Mouse (Mus musculus) heart, embryonic 14.5 days (tissue): ENCODE measurements around the gene Pam. TPM values are rescaled to one million over a fixed set of nuclear protein-coding genes. Genes with fewer than 3 reads are reported as not detected.
"Not testable (repeated sequence)": the region's sequence is repeated elsewhere in the genome, so short reads cannot be mapped to it uniquely, and the experiment has no call there.

Source experiments
- ATAC-seq: fragments of 200-750 bp; cut with Nextera tagmentation; 2 replicates; pipeline ENCODE4 v1.8.0; 2017; ENCODE audit warnings: low read depth, moderate TSS enrichment; ENCODE audit not compliant: insufficient number of reproducible peaks, insufficient read depth, low FRiP score
- H3K27ac ChIP-seq, 2 experiments: fragments of 200-500 bp in 1 of 2; fragments of 300-500 bp in 1 of 2; sonication (generic) in 1 of 2; replicated peaks in 1 of 2; 2 replicates each; pipeline ENCODE4 v1.5.1; 2012 to 2014; ENCODE audit warnings: low read depth in 2 of 2, low read length in 2 of 2, control low read depth in 1 of 2, mild to moderate bottlenecking in 1 of 2, mixed read lengths in 1 of 2; ENCODE audit not compliant: control insufficient read depth in 1 of 2, insufficient read depth in 1 of 2
- H3K27me3 ChIP-seq: fragments of 300-500 bp; sonication (generic); 2 replicates; pipeline ENCODE4 v1.6.1; 2014; ENCODE audit warnings: mild to moderate bottlenecking, low read length, control low read depth; ENCODE audit not compliant: control insufficient read depth, insufficient read depth
- H3K36me3 ChIP-seq: fragments of 300-500 bp; sonication (generic); 2 replicates; pipeline ENCODE4 v1.6.1; 2014; ENCODE audit warnings: mild to moderate bottlenecking, control low read depth, low read length, mixed read lengths; ENCODE audit not compliant: control insufficient read depth, insufficient read depth
- H3K4me1 ChIP-seq, 2 experiments: fragments of 200-500 bp in 1 of 2; fragments of 300-500 bp in 1 of 2; sonication (generic) in 1 of 2; 2 replicates each; pipeline ENCODE4 v1.6.1; 2012 to 2014; ENCODE audit warnings: low read length in 2 of 2, control low read depth in 1 of 2, mixed read lengths in 1 of 2; ENCODE audit not compliant: control insufficient read depth in 2 of 2, insufficient read depth in 2 of 2
- H3K4me2 ChIP-seq: fragments of 300-500 bp; sonication (generic); 2 replicates; pipeline ENCODE4 v1.6.1; 2014; ENCODE audit warnings: mild to moderate bottlenecking, low read length
- H3K4me3 ChIP-seq, 2 experiments: fragments of 200-500 bp in 1 of 2; fragments of 300-500 bp in 1 of 2; sonication (generic) in 1 of 2; 2 replicates each; pipeline ENCODE4 v1.5.1; 2012 to 2014; ENCODE audit warnings: low read length in 2 of 2, mild to moderate bottlenecking in 2 of 2, control low read depth in 1 of 2, low read depth in 1 of 2, moderate library complexity in 1 of 2; ENCODE audit not compliant: control insufficient read depth in 1 of 2, insufficient read depth in 1 of 2
- H3K9ac ChIP-seq: fragments of 300-500 bp; sonication (generic); 2 replicates; pipeline ENCODE4 v1.6.1; 2014; ENCODE audit warnings: mild to moderate bottlenecking, low read length
- H3K9me3 ChIP-seq: fragments of 300-500 bp; sonication (generic); 2 replicates; pipeline ENCODE4 v1.6.1; 2016; ENCODE audit warnings: low read length, control low read depth; ENCODE audit not compliant: control insufficient read depth
- WGBS: fragments of 180-500 bp; shearing (Covaris S2); extraction: QIAGEN DNeasy Blood & Tissue Kit; methylation state at CpG from one replicate; pipeline ENCODE4 v1.1.7; 2014; 5-methylcytosine and 5-hydroxymethylcytosine counted together
- polyA plus RNA-seq: library from polyadenylated mRNA; unstranded; fragments of >200 nt; fragmentation: Nextera tagmentation; extraction: Ambion mirVana; gene quantifications from 2 replicates; pipeline ENCODE4 v1.2.1, GENCODE M21; 2014

Pam gene
- polyA plus RNA-seq, 1 experiment from 2014 or later, result 671 TPM

DNA sequence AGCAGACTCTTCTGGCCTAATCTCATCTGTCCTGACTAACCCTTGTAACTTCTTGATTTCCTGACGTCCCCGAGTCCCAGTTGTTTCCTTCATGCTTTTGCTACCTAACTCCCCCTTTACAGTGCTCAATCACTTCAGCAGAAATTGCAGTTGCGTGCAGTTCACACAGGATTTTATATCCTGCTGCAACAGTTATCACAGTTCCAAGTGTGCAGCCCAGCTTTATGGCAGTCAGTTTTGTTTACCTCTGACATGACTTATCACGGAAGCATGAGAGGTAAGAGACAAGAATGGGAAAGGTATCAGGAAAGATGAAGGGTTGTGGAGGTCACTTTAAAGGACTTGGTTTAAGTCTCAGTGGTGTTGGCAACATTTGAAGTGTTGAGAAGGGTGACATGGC, 125.7 kb downstream of the Pam start:
- peaks cover 2 to 38% of the 10 kb centered on the region in 2 experiments; a peak in 3 of 4 replicates for H3K4me1 ChIP-seq
- no peak for ATAC-seq
- 27% methylated on average over 4 of the region's 4 CpGs for WGBS

GRCm38 (mm10) chr1:97963711-97964110, 131.7 kb downstream of the Pam start:
- H3K4me1 ChIP-seq, result peaks cover 4 to 16% of the 10 kb centered on the region in 2 experiments; a peak in 3 of 4 replicates
- peaks cover 39% of the 10 kb centered on the region for H3K36me3 ChIP-seq
- ATAC-seq, result no peak
- H3K27ac ChIP-seq, result 0 out of 4 replicates have a peak overlapping the region, but pooled peaks of 1 of the 2 experiments have one; percentile 7
- WGBS, result 51% methylated on average over 2 of the region's 2 CpGs
- H3K4me2 ChIP-seq, result no peak overlapping the region
- H3K27me3 ChIP-seq, result no peaks in the 10 kb centered on the region
- H3K4me3 ChIP-seq, result no peak overlapping the region
- no peak overlapping the region for H3K9ac ChIP-seq
- no peaks in the 10 kb centered on the region for H3K9me3 ChIP-seq

More for the DNA sequence above, 125.7 kb downstream of the Pam start:
- Histone ChIP-seq H3K4me3 (no peak overlapping the region), H3K9me3 (no peaks in the 10 kb centered on the region), H3K9ac (no peak overlapping the region), H3K36me3 (peaks cover 68% of the 10 kb centered on the region), H3K27me3 (no peaks in the 10 kb centered on the region), H3K4me2 (no peak overlapping the region), H3K27ac (no peak overlapping the region)

GRCm38 (mm10) chr1:97962134-97962533, 133.3 kb downstream of the Pam start:
- Histone ChIP-seq H3K27ac (no peak overlapping the region), H3K4me2 (no peak overlapping the region), H3K27me3 (no peaks in the 10 kb centered on the region), H3K36me3 (peaks cover 30% of the 10 kb centered on the region), H3K4me1 (peaks cover 4 to 11% of the 10 kb centered on the region in 2 experiments), H3K9ac (no peak overlapping the region), H3K9me3 (no peaks in the 10 kb centered on the region), H3K4me3 (no peak overlapping the region)
- ATAC-seq, result no peak
- 80% methylated on average over 7 of the region's 7 CpGs for WGBS

- H3K9ac ChIP-seq, result no peak overlapping the region
- no peak overlapping the region for H3K27ac ChIP-seq
- H3K4me3 ChIP-seq, result no peak overlapping the region
- ATAC-seq, result no peak
- no peaks in the 10 kb centered on the region for H3K27me3 ChIP-seq
- no peak overlapping the region for H3K4me2 ChIP-seq
- peaks cover 18% of the 10 kb centered on the region for H3K36me3 ChIP-seq
- WGBS, result 87% methylated on average over 3 of the region's 3 CpGs
- no peaks in the 10 kb centered on the region for H3K9me3 ChIP-seq
- H3K4me1 ChIP-seq, result peaks cover 4 to 14% of the 10 kb centered on the region in 2 experiments
Measured at GRCm38 (mm10) chr1:97960681-97961080, 134.8 kb downstream of the Pam start.

DNA sequence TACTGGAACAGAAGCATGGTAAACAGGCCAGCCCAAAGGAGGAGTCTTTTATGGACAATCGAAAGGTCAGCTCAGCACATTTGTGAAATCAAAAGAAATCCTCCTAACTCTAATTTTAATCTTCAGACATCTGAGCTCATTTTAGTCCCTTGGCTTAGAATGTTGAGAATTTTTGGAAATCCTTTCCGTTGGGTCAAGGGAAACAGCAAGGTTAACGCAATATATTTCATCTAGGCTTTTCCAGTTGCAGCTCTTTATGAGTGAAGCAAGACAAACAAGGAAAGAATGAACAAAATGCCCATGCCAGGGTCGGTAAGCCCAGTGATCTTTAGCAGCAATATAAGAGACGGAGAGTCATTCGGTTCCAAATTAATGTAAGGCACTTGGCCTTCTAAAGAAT, 135.3 kb downstream of the Pam start:
- WGBS, result 91% methylated on average over 6 of the region's 6 CpGs
- H3K4me2 ChIP-seq, result no peak overlapping the region
- H3K36me3 ChIP-seq, result peaks cover 13% of the 10 kb centered on the region
- H3K9ac ChIP-seq, result no peak overlapping the region
- H3K27ac ChIP-seq, result no peak overlapping the region
- ATAC-seq, result no peak
- no peaks in the 10 kb centered on the region for H3K27me3 ChIP-seq
- peaks cover 4 to 13% of the 10 kb centered on the region in 2 experiments for H3K4me1 ChIP-seq
- H3K9me3 ChIP-seq, result no peaks in the 10 kb centered on the region
- no peak overlapping the region for H3K4me3 ChIP-seq

GRCm38 (mm10) chr1:97958759-97959158, 136.7 kb downstream of the Pam start:
- Histone ChIP-seq H3K27me3 (no peaks in the 10 kb centered on the region), H3K4me3 (no peak overlapping the region), H3K9me3 (no peaks in the 10 kb centered on the region), H3K4me1 (peaks cover 4 to 9% of the 10 kb centered on the region in 2 experiments), H3K4me2 (no peak overlapping the region), H3K36me3 (peaks cover 6% of the 10 kb centered on the region), H3K27ac (no peak overlapping the region), H3K9ac (no peak overlapping the region)
- no peak for ATAC-seq
- WGBS, result 91% methylated on average over 4 of the region's 4 CpGs

- H3K4me1 ChIP-seq, H3K4me3 ChIP-seq, H3K36me3 ChIP-seq, H3K9me3 ChIP-seq, H3K9ac ChIP-seq, ATAC-seq, H3K4me2 ChIP-seq, H3K27me3 ChIP-seq, H3K27ac ChIP-seq: not testable (repeated sequence)
- WGBS, result 86% methylated on average over 17 of the region's 17 CpGs
Measured at GRCm38 (mm10) chr1:97949258-97949657, 146.2 kb downstream of the Pam start.

- Histone ChIP-seq H3K4me2 (no peak overlapping the region), H3K4me1 (peaks cover 0 to 8% of the 10 kb centered on the region in 2 experiments; a peak in 1 of 4 replicates), H3K4me3 (no peak overlapping the region), H3K27me3 (no peaks in the 10 kb centered on the region), H3K9me3 (no peaks in the 10 kb centered on the region), H3K36me3 (peaks cover 23% of the 10 kb centered on the region; the same call in 1 of the 2 replicates), H3K27ac (no peak overlapping the region), H3K9ac (no peak overlapping the region)
- ATAC-seq, result no peak
- WGBS, result 71% methylated on average over 3 of the region's 3 CpGs
Measured at GRCm38 (mm10) chr1:97947100-97947499, 148.3 kb downstream of the Pam start.
